Mouse (Mus musculus): ENCODE data around the gene Ccnd3. TPM values are rescaled to one million over a fixed set of nuclear protein-coding genes. Genes with fewer than 3 reads are reported as not detected.

Gene Ccnd3
- total and polyA plus RNA-seq, 2 experiments, result 16.8 to 39.1 TPM

DNA sequence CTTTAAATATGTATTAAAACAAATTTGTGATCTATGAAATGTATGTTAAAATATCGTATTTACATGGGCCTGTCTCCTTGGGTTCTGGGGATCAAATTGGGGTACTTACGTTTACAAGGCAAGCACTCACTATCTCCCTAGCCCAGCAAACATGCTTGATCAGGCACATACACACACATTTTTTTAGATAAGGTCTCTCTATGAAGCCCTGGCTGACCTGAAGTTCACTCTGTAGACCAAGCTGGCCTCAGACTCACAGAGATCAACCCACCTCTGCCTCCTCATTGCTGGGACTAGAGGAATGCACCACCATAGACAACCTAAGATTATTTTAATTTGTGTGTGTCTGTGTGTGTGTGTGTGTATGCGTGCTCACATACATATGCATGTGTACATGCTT lies 63.5 kb downstream of the Ccnd3 start:
- no peak overlapping the region for H3K27ac ChIP-seq (replicated peaks; ENCODE audit: insufficient read depth, low read depth, low read length)
- no peaks in the 10 kb centered on the region for H3K36me3 ChIP-seq (ENCODE audit: control insufficient read depth, insufficient read depth, low read length)
- H3K27me3 ChIP-seq (ENCODE audit: control insufficient read depth, insufficient read depth, low read length), result no peaks in the 10 kb centered on the region
- H3K4me1 ChIP-seq (ENCODE audit: control insufficient read depth, insufficient read depth, low read length), result no peaks in the 10 kb centered on the region
- no peak for TF ChIP-seq POLR2A (IDR thresholded peaks at IDR 0.05; ENCODE audit: extremely low read depth, insufficient read depth, low read length)
- TF ChIP-seq CTCF (IDR thresholded peaks at IDR 0.05; ENCODE audit: low read depth, low read length), result no peak
- 95% methylated on average over 3 of the region's 3 CpGs for WGBS
- H3K9ac ChIP-seq (ENCODE audit: low read depth, low read length), result no peak overlapping the region
- no peak overlapping the region for H3K4me3 ChIP-seq (ENCODE audit: insufficient read depth, low read depth, low read length)
- no peak for DNase-seq (ENCODE audit: extremely low read depth, low read depth, low spot score)
- H3K79me2 ChIP-seq (ENCODE audit: control insufficient read depth, insufficient read depth, low read length), result no peaks in the 10 kb centered on the region

- 85% methylated on average over 10 of the region's 10 CpGs for WGBS
- Histone ChIP-seq H3K79me2 (ENCODE audit: control insufficient read depth, insufficient read depth, low read length) (no peaks in the 10 kb centered on the region), H3K9ac (ENCODE audit: low read depth, low read length) (no peak overlapping the region), H3K4me1 (ENCODE audit: control insufficient read depth, insufficient read depth, low read length) (no peaks in the 10 kb centered on the region), H3K36me3 (ENCODE audit: control insufficient read depth, insufficient read depth, low read length) (no peaks in the 10 kb centered on the region), H3K27ac (replicated peaks; ENCODE audit: insufficient read depth, low read depth, low read length) (no peak overlapping the region), H3K4me3 (ENCODE audit: insufficient read depth, low read depth, low read length) (no peak overlapping the region), H3K27me3 (ENCODE audit: control insufficient read depth, insufficient read depth, low read length) (no peaks in the 10 kb centered on the region)
- no peak for TF ChIP-seq POLR2A (IDR thresholded peaks at IDR 0.05; ENCODE audit: extremely low read depth, insufficient read depth, low read length)
- no peak for TF ChIP-seq CTCF (IDR thresholded peaks at IDR 0.05; ENCODE audit: low read depth, low read length)
- no peak for DNase-seq (ENCODE audit: extremely low read depth, low read depth, low spot score)
These were observed 64.2 kb downstream of the Ccnd3 start for GRCm38 (mm10) chr17:47568951-47569527.

- no peak for DNase-seq (ENCODE audit: extremely low read depth, low read depth, low spot score)
- WGBS, result 47% methylated on average over 7 of the region's 7 CpGs
- Histone ChIP-seq H3K27ac (replicated peaks; ENCODE audit: insufficient read depth, low read depth, low read length) (no peak overlapping the region), H3K79me2 (ENCODE audit: control insufficient read depth, insufficient read depth, low read length) (no peaks in the 10 kb centered on the region), H3K9ac (ENCODE audit: low read depth, low read length) (no peak overlapping the region), H3K27me3 (ENCODE audit: control insufficient read depth, insufficient read depth, low read length) (no peaks in the 10 kb centered on the region), H3K4me3 (ENCODE audit: insufficient read depth, low read depth, low read length) (no peak overlapping the region), H3K36me3 (ENCODE audit: control insufficient read depth, insufficient read depth, low read length) (no peaks in the 10 kb centered on the region), H3K4me1 (ENCODE audit: control insufficient read depth, insufficient read depth, low read length) (no peaks in the 10 kb centered on the region)
- TF ChIP-seq CTCF (IDR thresholded peaks at IDR 0.05; ENCODE audit: low read depth, low read length) (no peak), POLR2A (IDR thresholded peaks at IDR 0.05; ENCODE audit: extremely low read depth, insufficient read depth, low read length) (no peak)
These were observed 66.8 kb downstream of the Ccnd3 start for GRCm38 (mm10) chr17:47571621-47572020.

DNA sequence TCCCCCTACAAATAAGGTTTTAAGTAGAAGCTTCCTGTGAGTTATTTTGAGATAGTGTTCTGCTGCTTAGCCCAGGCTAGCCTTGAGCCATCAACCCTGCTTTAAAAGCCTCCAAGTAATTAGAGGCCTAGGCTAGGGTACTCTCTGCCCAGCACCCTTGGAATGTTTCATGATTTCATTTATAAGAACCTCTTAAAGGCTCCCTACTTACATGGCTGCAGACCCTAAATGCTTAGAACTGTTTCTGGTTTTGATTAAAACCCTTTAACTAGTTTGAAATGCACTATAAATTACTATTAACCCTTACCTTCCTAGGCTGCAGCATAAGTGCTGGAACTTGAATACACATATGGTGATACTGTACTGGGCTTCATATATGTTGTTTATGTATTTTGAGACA lies 67.6 kb downstream of the Ccnd3 start:
- TF ChIP-seq POLR2A (IDR thresholded peaks at IDR 0.05; ENCODE audit: extremely low read depth, insufficient read depth, low read length) (no peak), CTCF (IDR thresholded peaks at IDR 0.05; ENCODE audit: low read depth, low read length) (no peak)
- no peak overlapping the region for H3K9ac ChIP-seq (ENCODE audit: low read depth, low read length)
- DNase-seq (ENCODE audit: extremely low read depth, low read depth, low spot score), result no peak
- H3K4me1 ChIP-seq (ENCODE audit: control insufficient read depth, insufficient read depth, low read length), result no peaks in the 10 kb centered on the region
- no peaks in the 10 kb centered on the region for H3K36me3 ChIP-seq (ENCODE audit: control insufficient read depth, insufficient read depth, low read length)
- no peaks in the 10 kb centered on the region for H3K79me2 ChIP-seq (ENCODE audit: control insufficient read depth, insufficient read depth, low read length)
- H3K27me3 ChIP-seq (ENCODE audit: control insufficient read depth, insufficient read depth, low read length), result no peaks in the 10 kb centered on the region
- H3K4me3 ChIP-seq (ENCODE audit: insufficient read depth, low read depth, low read length), result no peak overlapping the region
- H3K27ac ChIP-seq (replicated peaks; ENCODE audit: insufficient read depth, low read depth, low read length), result no peak overlapping the region

DNA sequence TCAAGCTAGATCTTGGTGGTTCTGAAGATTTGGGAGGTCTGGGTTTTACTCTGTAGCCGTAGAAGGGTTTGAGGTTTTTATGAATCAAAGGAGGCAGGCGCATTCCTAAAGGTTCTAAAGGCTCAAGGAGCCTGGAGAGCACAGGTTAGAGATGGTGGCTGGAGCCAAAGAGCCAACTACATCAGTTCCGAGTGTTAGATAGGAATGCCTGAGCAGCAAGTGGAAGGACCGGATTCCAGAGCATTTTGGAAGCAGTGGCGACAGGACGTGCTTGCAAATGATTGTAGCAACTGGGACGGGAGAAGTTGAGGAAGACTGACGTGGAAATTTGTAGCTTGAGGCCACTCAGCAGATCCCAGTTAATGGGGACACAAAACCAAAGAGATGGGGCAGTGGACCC lies 69.2 kb downstream of the Ccnd3 start:
- Histone ChIP-seq H3K36me3 (ENCODE audit: control insufficient read depth, insufficient read depth, low read length) (no peaks in the 10 kb centered on the region; the same call in 1 of the 2 replicates), H3K27me3 (ENCODE audit: control insufficient read depth, insufficient read depth, low read length) (no peaks in the 10 kb centered on the region), H3K4me3 (ENCODE audit: insufficient read depth, low read depth, low read length) (no peak overlapping the region), H3K79me2 (ENCODE audit: control insufficient read depth, insufficient read depth, low read length) (no peaks in the 10 kb centered on the region), H3K9ac (ENCODE audit: low read depth, low read length) (no peak overlapping the region), H3K27ac (replicated peaks; ENCODE audit: insufficient read depth, low read depth, low read length) (no peak overlapping the region), H3K4me1 (ENCODE audit: control insufficient read depth, insufficient read depth, low read length) (no peaks in the 10 kb centered on the region)
- no peak for DNase-seq (ENCODE audit: extremely low read depth, low read depth, low spot score)
- TF ChIP-seq POLR2A (IDR thresholded peaks at IDR 0.05; ENCODE audit: extremely low read depth, insufficient read depth, low read length) (no peak), CTCF (IDR thresholded peaks at IDR 0.05; ENCODE audit: low read depth, low read length) (no peak)
- 91% methylated on average over 8 of the region's 8 CpGs for WGBS

DNA sequence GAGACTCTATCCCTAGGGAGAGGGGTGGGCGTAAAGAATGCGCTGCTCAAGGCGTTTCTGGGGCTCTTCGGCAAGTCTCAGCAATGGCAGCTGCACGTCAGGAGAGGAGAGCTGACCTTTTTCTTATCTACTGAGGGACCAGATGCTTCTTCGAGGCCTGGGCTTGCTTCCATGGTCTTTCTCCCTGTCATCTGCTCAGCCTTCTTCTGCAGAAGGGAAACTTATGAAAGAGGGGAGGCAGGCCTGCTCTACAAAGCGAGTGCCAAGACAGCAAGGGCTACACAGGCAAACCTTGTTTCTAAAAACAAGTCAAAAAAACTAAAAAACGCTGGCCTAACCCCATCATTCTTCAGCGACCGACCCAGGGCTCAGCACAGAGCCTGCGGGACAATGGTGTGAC lies 70.0 kb downstream of the Ccnd3 start:
- no peaks in the 10 kb centered on the region for H3K4me1 ChIP-seq (ENCODE audit: control insufficient read depth, insufficient read depth, low read length)
- H3K9ac ChIP-seq (ENCODE audit: low read depth, low read length), result no peak overlapping the region
- 77% methylated on average over 11 of the region's 11 CpGs for WGBS
- TF ChIP-seq CTCF (IDR thresholded peaks at IDR 0.05; ENCODE audit: low read depth, low read length) (no peak), POLR2A (IDR thresholded peaks at IDR 0.05; ENCODE audit: extremely low read depth, insufficient read depth, low read length) (no peak)
- no peaks in the 10 kb centered on the region; the same call in 1 of the 2 replicates for H3K36me3 ChIP-seq (ENCODE audit: control insufficient read depth, insufficient read depth, low read length)
- H3K79me2 ChIP-seq (ENCODE audit: control insufficient read depth, insufficient read depth, low read length), result no peaks in the 10 kb centered on the region
- no peak overlapping the region for H3K27ac ChIP-seq (replicated peaks; ENCODE audit: insufficient read depth, low read depth, low read length)
- no peaks in the 10 kb centered on the region for H3K27me3 ChIP-seq (ENCODE audit: control insufficient read depth, insufficient read depth, low read length)
- DNase-seq (ENCODE audit: extremely low read depth, low read depth, low spot score), result no peak
- H3K4me3 ChIP-seq (ENCODE audit: insufficient read depth, low read depth, low read length), result no peak overlapping the region
